Mouse (Mus musculus) inflammation-experienced regulatory T-cells, adult 6 months (primary cell): ENCODE measurements around the gene Zfp697. TPM values are rescaled to one million over a fixed set of nuclear protein-coding genes. Genes with fewer than 3 reads are reported as not detected.
"Not testable (repeated sequence)": the region's sequence is repeated elsewhere in the genome, so short reads cannot be mapped to it uniquely, and the experiment has no call there.

ENCODE experiments used
- ATAC-seq: one replicate; pipeline ENCODE4 v1.8.0; 2017
- polyA plus RNA-seq, 3 experiments: library from polyadenylated mRNA; unstranded; fragments of 100-300 nt; shearing (Covaris generic); gene quantifications; one replicate each; pipeline ENCODE4 v1.2.1; 2017

The Zfp697 gene
- polyA plus RNA-seq, 3 experiments from 2014 or later: not detected

DNA sequence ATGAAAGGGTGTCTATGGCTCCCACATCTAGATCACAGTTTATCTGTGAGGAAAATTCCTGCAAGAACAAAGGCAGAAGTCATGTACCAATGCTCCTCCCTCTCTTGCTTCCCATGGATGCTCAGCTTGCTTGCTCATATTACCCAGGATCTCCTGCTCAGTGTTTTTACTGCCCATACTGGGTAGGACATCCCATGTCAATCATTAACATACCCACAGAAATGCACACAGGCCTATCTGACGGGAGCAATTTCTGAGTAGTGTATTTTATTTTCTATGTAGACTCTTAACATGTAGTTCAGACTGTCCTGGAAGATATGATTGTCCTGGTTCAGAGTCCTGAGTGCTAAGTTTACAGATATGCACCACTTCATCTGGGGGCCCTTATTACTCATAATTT, 142.3 kb downstream of the Zfp697 start:
- ATAC-seq: not testable (repeated sequence)

DNA sequence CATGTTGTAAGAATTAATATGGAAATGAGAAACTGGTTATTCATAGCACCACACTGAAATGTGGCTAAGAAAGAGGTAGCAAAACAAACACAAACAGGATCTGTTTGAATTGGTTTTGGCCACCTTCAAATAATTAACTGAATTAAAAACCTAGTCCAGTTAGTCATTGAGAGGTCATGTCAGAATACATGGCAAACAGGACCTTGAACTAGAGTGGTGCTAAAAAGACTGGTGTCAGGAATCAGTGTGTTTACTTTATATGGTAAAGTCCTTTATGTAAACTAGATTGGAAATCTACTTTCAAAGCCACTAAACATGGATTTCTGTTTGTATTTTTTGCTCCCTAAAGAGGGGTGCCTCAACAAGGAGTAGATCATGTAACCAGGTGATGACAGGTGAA, 142.7 kb downstream of the Zfp697 start:
- not testable (repeated sequence) for ATAC-seq

DNA sequence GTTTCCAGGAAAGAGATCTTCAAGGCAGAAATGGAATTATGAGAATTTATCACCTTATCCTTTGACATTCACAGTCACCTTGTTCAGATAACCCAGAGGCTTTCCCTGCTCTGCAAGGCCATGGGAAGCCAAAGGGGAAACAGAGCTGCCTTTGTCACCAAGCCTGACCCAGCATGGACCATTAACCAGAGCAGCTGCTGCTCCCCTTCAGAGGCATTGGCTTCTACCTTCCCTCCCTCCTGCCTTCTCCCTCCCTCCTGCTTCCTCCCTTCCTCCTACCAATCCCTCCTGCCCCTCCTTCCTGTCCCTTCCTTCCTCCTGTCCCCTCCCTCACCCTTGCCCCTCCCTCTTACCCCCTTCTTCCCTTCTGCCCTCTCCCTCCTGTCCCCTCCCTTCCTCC, 165.4 kb downstream of the Zfp697 start:
- ATAC-seq: not testable (repeated sequence)

DNA sequence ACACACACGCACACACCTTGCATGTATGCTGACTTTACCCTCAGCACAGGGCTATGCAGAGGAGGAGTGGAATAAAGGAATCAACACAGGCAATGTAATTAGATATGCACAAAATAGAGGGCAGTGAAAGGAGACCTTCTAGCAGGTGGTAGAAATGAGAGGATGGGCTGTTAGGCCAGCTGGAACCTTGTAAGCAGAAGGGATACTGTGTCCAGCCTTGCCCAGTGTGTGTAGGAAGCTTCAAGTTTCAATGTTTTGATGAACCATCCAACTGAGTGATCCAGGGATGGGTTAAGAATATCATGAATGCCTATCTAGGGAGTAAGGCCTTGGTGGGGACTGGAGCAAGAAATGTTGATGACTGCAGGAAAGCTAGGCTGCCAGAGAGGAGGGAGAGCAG, 166.2 kb downstream of the Zfp697 start:
- not testable (repeated sequence) for ATAC-seq

- not testable (repeated sequence) for ATAC-seq
Measured at GRCm38 (mm10) chr3:98550215-98550614, 168.0 kb downstream of the Zfp697 start.

DNA sequence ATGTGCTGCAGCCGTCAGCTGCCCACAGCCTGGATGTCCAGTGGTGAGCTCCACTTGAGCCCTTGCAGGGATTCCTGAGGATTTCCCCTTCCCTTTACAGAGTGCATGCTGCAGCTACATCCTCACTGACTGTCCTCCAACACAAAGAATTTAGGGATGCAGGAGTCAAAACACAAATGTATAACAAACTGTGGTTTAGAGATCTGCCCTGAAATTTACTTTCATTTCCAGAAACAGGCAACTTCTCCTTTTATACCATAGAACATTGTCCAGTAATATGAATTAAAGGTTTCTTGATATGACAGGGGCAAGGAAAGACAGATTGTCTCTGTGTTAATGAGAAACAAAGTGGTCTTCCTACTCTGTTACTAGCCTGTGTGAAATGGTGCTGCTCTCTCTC, 168.6 kb downstream of the Zfp697 start:
- ATAC-seq: not testable (repeated sequence)

GRCm38 (mm10) chr3:98560711-98561110, 178.4 kb downstream of the Zfp697 start:
- not testable (repeated sequence) for ATAC-seq

- ATAC-seq: not testable (repeated sequence)
Measured at GRCm38 (mm10) chr3:98563831-98564230, 181.6 kb downstream of the Zfp697 start.

DNA sequence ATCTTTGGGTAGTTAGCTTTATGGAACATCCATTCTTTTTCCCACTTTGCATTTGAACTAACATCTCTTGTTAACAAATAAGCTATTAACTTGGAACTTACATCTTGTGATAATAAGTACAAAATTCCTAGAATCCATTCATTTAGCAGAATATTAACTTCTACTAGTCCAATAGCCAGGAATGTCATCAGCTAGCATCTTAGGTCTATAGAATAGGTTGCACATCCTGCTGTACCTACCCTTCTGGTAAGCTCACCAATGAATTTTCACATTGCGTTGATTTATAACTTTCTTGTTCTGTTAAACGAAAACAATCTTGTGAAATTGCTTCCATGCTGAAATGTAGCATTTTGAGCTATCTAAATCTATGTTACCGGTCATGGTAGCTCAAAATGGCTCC, 182.6 kb downstream of the Zfp697 start:
- not testable (repeated sequence) for ATAC-seq

DNA sequence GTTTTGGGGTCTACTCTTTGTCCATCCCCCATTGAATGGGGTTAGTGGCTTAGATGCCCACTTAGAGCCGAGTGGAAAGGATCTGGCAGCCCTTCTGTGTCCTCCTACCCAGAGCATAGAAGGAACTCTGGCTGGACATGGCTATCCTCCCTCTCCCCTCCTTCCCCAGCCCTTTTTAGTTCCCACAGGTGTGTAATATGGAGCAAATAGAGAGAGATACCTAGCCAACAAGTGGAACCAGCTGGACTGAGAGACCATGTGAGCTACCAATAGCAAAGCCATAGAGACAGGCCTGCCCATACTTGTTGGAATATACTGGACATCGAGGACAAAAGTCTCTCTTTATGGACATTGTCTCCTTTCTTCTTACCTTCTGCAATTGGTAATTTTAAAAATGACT, 185.5 kb downstream of the Zfp697 start:
- not testable (repeated sequence) for ATAC-seq

DNA sequence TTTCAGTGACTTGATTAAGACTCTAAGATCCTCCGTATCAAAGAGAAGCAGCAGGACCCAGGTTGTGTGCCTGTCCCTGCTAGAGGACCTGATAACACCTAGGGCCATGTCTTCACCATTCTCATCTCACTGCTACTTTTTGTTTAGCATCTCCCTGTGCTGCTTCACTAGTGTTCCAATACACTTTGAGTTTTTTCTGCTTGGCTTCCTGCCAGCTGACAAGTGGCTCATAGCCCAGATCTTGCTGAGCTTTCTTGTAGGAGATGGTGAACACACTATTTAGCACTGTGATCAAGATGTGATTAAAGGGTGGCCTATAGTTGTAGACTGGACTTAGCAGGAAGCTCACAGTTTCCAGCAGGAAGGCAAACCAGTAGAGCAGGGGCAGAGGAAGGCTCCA, 198.8 kb downstream of the Zfp697 start:
- not testable (repeated sequence) for ATAC-seq

GRCm38 (mm10) chr3:98582202-98582601, 199.9 kb downstream of the Zfp697 start:
- not testable (repeated sequence) for ATAC-seq

GRCm38 (mm10) chr3:98582622-98583021, 200.4 kb downstream of the Zfp697 start:
- not testable (repeated sequence) for ATAC-seq

DNA sequence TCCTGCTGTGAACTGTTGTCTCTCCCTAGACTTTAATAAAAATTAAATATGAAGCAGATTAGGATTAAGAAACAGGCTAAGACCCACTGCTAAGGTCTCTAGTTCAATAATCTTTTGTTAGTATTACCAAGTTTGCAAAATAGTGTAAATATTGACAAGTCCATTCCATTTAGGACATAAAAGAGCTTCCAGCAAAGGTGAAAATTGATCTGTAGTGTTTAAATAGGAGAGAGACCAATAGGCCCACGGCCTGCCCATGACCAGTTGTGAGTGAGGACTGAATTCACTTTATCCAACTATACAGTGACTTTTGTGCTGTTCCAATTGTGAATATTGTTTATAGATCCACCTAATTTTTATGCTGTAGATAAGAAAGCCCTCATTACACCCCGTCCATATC, 205.5 kb downstream of the Zfp697 start:
- ATAC-seq: no peak

DNA sequence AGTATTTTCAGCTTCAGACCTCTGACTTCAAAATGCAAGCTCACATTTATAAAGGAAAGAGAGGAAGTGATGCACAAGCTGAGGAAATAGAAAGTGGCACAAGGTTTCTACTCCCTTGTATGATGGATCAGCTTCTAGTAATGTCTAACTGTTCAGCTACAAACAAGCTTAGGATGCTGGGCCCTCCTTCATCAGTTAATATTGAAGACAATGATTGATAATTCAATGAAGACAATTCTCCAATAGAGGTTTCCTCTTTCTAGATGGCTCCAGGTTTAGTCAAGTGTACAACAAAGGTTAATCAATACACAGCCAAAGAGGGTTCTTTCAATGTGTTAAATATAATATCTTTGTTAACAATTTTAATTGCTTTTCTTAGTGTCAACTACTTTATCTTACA, 206.4 kb downstream of the Zfp697 start, which contains the start of gene Gm10681:
Gm10681 (minus strand) TSS at position 101 of the 400 bp plus-strand sequence.
- ATAC-seq: no peak

- ATAC-seq: not testable (repeated sequence)
Measured at GRCm38 (mm10) chr3:98613540-98613939, 231.3 kb downstream of the Zfp697 start.

DNA sequence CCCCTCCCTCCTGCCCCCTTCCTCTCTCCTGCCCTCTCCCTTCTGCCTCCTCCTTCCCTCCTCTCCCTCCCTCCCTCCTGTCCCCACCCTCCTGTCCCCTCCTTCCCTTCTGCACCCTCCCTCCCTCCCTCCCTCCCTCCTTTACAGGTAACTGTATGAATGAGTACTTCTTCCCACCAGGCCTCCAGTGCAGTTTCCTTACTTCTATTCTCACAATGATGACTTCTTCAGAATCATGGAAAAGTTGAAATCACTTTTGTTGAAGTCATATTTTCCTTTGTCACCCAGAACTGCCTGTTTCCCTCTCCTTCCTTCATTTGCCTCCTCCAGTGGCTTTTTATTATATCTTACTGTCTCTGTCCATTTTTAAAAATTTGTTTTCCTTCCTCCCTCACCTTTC, 231.7 kb downstream of the Zfp697 start:
- ATAC-seq: no peak

GRCm38 (mm10) chr3:98614406-98614927, 232.2 kb downstream of the Zfp697 start:
- not testable (repeated sequence) for ATAC-seq

- ATAC-seq: not testable (repeated sequence)
Measured at GRCm38 (mm10) chr3:98616244-98616643, 234.0 kb downstream of the Zfp697 start.

DNA sequence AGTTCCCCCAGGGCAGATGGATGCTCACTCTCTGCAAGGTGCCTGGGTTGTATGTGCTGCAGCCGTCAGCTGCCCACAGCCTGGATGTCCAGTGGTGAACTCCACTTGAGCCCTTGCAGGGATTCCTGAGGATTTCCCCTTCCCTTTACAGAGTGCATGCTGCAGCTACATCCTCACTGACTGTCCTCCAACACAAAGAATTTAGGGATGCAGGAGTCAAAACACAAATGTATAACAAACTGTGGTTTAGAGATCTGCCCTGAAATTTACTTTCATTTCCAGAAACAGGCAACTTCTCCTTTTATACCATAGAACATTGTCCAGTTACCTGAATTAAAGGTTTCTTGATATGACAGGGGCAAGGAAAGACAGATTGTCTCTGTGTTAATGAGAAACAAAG, 234.5 kb downstream of the Zfp697 start:
- ATAC-seq: not testable (repeated sequence)

DNA sequence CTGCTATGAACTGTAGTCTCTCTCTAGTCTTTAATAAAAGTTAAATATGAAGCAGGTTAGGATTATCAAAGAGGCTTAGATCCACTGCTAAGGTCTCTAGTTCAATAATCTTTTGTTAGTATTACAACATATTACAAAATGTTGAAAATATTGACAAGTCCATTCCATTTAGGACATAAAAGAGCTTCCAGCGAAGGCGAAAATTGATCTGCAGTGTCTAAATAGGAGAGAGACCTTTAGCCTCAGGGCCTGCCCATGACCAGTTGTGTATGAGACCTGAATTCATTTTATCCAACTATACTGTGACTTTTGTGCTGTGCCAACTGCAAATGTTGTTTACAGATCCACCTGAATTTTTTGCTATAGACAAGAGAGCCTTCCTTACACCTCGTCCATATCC, 247.4 kb downstream of the Zfp697 start:
- ATAC-seq: no peak

DNA sequence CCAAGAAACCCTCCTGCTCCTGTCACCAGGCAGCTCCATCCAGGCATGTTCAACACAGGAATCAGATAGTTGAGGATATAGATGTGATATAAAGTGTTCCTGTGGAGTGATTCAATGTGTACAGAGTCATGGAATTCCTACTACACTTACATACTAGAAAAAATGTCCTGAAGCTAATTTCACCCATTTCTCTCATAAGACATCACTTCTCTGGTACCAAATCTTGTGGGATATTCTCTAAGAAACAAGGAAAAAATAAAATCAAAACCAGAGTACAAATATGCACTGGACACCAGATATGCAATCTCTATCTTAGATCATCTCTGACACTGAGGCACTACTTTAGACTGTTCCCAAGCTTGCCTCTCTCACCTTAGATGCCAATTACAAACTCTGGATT, 247.9 kb downstream of the Zfp697 start, which contains the start of gene Hsd3b5:
Hsd3b5 (minus strand) TSS at position 101 of the 400 bp plus-strand sequence.
- ATAC-seq: no peak

- no peak for ATAC-seq
Measured at GRCm38 (mm10) chr3:98635145-98635544, 252.9 kb downstream of the Zfp697 start.

DNA sequence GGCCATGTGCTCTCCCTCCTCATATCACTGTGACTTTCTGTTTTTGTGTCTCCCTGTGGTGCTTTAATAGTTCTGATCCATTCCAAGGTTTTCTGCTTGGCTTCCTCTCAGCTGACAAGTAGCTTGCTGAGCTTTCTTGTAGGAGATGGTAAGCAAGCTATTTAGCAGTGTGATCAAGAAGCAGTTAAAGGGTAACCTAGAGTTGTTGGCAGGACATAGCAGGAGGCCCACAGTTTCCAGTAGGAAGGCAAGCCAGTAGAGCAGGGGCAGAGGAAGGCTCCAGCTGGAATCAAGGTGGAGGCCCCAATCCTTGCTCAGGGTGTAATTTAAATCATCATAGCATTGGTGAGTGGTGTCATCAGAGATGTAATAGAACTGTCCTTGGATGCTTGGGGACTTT, 298.5 kb downstream of the Zfp697 start:
- no peak for ATAC-seq

DNA sequence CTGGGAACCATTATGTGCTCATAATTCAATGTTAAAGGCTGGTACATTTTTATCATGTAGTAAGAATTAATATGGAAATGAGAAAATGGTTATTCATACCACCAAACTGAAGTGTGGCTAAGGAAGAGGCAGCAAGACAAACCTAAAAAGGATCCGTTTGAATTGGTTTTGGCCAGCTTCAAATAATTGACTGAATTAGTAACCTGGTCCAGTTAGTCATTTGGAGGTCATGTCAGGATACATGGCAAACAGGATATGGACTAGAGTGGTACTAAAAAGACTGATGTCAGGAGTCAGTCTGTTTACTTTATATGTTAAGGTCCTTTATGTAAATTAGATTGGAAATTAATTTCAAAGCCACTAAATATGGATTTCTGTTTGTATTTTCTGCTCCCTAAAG, 300.1 kb downstream of the Zfp697 start:
- no peak for ATAC-seq
